Mouse (Mus musculus) heart, postnatal 25 days (tissue): ENCODE data around the gene Hkdc1. TPM values are rescaled to one million over a fixed set of nuclear protein-coding genes. Genes with fewer than 3 reads are reported as not detected.

Experiments used
- DNase-seq: peaks from one replicate; pipeline ENCODE4 v3.0.0; 2022; ENCODE audit warnings: low spot score
- intact Hi-C: fragments of 180-260 bp; cut with DNase I; formaldehyde crosslinking; loops from one replicate; pipeline ENCODE4 v1.15.1; 2025
- total RNA-seq, 2 experiments: library from RNA; stranded (reverse); gene quantifications; 2 replicates each; pipeline ENCODE4 v1.2.3; 2021

Hkdc1 gene
- total RNA-seq, 2 experiments from 2014 or later: not detected

DNA sequence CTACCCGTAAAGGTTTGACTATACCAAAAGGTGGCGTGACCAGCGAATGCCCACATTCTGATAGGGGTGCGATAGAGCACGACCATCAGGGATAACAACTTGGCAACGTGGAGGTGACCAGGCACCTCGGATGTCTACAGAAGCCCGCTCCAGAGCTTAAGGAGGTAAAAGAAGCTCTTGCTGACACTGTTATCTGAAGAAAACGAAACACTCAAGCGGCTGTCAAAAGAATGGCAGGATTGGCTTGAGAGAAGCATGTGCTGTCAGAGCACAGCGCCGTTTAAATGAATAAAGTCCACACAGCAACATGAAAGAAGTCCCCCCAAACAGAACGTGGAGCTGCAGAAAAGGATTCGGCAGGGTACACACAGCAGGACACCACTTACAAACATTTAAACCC lies 89.0 kb downstream of the Hkdc1 start:
- intact Hi-C loops: no loop called here

More for the DNA sequence above, 89.0 kb downstream of the Hkdc1 start:
- DNase-seq: no peak

Other genes starting within 250 kb of the Hkdc1 start
- gene Tspan15, start 191.2 kb downstream of the Hkdc1 start, total RNA-seq: 1 to 10 TPM; 8.3 to 8.6 TPM
- not detected for gene Tacr2, start 170.1 kb downstream of the Hkdc1 start, total RNA-seq
- 100 to 1,000 TPM; 123 to 142 TPM for gene Hk1, start 42.6 kb downstream of the Hkdc1 start, total RNA-seq
- gene 4930507D05Rik, start 27.0 kb upstream of the Hkdc1 start, total RNA-seq: under 1 TPM; 0.22 to 0.26 TPM
- gene Supv3l1, start 27.2 kb upstream of the Hkdc1 start, total RNA-seq: 10 to 100 TPM; 38.5 to 39.3 TPM
- 10 to 100 TPM; 40.9 to 48.2 TPM for gene Vps26a, start 64.3 kb upstream of the Hkdc1 start, total RNA-seq
- gene Srgn, start 105.0 kb upstream of the Hkdc1 start, total RNA-seq: 10 to 100 TPM; 40.2 to 45.4 TPM
- 10 to 100 TPM; 36.8 to 41.7 TPM for gene Kif1bp, start 156.0 kb upstream of the Hkdc1 start, total RNA-seq
- gene Ddx21, start 179.8 kb upstream of the Hkdc1 start, total RNA-seq: 10 to 100 TPM; 26.8 to 27.8 TPM
- 10 to 100 TPM; 48.2 to 51.7 TPM for gene Ddx50, start 228.7 kb upstream of the Hkdc1 start, total RNA-seq